Mouse (Mus musculus) forebrain, embryonic 12.5 days (tissue): Measurements from ENCODE around the gene Trim34a. TPM values are rescaled to one million over a fixed set of nuclear protein-coding genes. Genes with fewer than 3 reads are reported as not detected.
"Not testable (repeated sequence)": the region's sequence is repeated elsewhere in the genome, so short reads cannot be mapped to it uniquely, and the experiment has no call there.

Experiments used
- ATAC-seq: fragments of 200-750 bp; cut with Nextera tagmentation; 2 replicates; pipeline ENCODE4 v1.8.0; 2017; ENCODE audit warnings: moderate TSS enrichment; ENCODE audit not compliant: low FRiP score
- H3K27ac ChIP-seq: fragments of 300-500 bp; sonication (generic); 2 replicates; pipeline ENCODE4 v1.5.1; 2016; ENCODE audit warnings: mild to moderate bottlenecking
- H3K27me3 ChIP-seq: fragments of 300-500 bp; sonication (generic); 2 replicates; pipeline ENCODE4 v1.6.1; 2016; ENCODE audit warnings: mild to moderate bottlenecking
- H3K36me3 ChIP-seq: fragments of 300-500 bp; sonication (generic); replicated peaks from 2 replicates; pipeline ENCODE4 v1.6.1; 2016; ENCODE audit warnings: mild to moderate bottlenecking
- H3K4me1 ChIP-seq: fragments of 300-500 bp; sonication (generic); 2 replicates; pipeline ENCODE4 v1.6.1; 2016
- H3K4me2 ChIP-seq: fragments of 300-500 bp; sonication (generic); 2 replicates; pipeline ENCODE4 v1.6.1; 2016; ENCODE audit warnings: mild to moderate bottlenecking, moderate library complexity
- H3K4me3 ChIP-seq: fragments of 300-500 bp; sonication (generic); replicated peaks from 2 replicates; pipeline ENCODE4 v1.5.1; 2016; ENCODE audit warnings: mild to moderate bottlenecking
- H3K9ac ChIP-seq: fragments of 300-500 bp; sonication (generic); 2 replicates; pipeline ENCODE4 v1.6.1; 2016; ENCODE audit warnings: mild to moderate bottlenecking
- H3K9me3 ChIP-seq: fragments of 300-500 bp; sonication (generic); 2 replicates; pipeline ENCODE4 v1.6.1; 2016
- WGBS: fragments of 180-500 bp; shearing (Covaris S2); methylation state at CpG from one replicate; pipeline ENCODE4 v1.1.7; 2016; 5-methylcytosine and 5-hydroxymethylcytosine counted together
- polyA plus RNA-seq: library from polyadenylated mRNA; unstranded; fragments of >200 nt; fragmentation: Nextera tagmentation; extraction: Ambion mirVana; gene quantifications from 2 replicates; pipeline ENCODE4 v1.2.1, GENCODE M21; 2016

The Trim34a gene
- 0.53 and 1.1 TPM in 2 replicates for polyA plus RNA-seq

- 8% methylated on average over 13 of the region's 13 CpGs for WGBS
- Histone ChIP-seq H3K27me3 (no peaks in the 10 kb centered on the region), H3K4me2 (peak within 1 kb of the TSS; percentile 44), H3K9me3 (no peaks in the 10 kb centered on the region), H3K36me3 (no peaks in the 10 kb centered on the region), H3K4me3 (peak within 1 kb of the TSS; percentile 29), H3K4me1 (no peaks in the 10 kb centered on the region), H3K27ac (no peak within 1 kb of the TSS), H3K9ac (peak within 1 kb of the TSS; percentile 17; the same call in 1 of the 2 replicates)
- ATAC-seq, result peak; percentile 41; the same call in 1 of the 2 replicates
Observed at GRCm38 (mm10) chr7:104244287-104245181, at the start of gene Trim34a. Gene Trim34a (plus strand): TSS chr7:104244457.

- H3K27ac ChIP-seq, result no peak within 1 kb of the TSS
- H3K9me3 ChIP-seq, result no peaks in the 10 kb centered on the region
- no peak for ATAC-seq
- H3K4me1 ChIP-seq, result no peaks in the 10 kb centered on the region
- no peaks in the 10 kb centered on the region for H3K27me3 ChIP-seq
- H3K9ac ChIP-seq, result no peak within 1 kb of the TSS
- no peak within 1 kb of the TSS for H3K4me3 ChIP-seq
- no peaks in the 10 kb centered on the region for H3K36me3 ChIP-seq
- no peak within 1 kb of the TSS for H3K4me2 ChIP-seq
- 84% methylated on average over 6 of the region's 6 CpGs for WGBS
Observed at GRCm38 (mm10) chr7:104195885-104196284, 48.4 kb upstream of the Trim34a start, which contains the start of gene Olfr649. Gene Olfr649 (minus strand): TSS chr7:104195985.

- Histone ChIP-seq H3K9me3 (no peaks in the 10 kb centered on the region), H3K4me2 (no peak overlapping the region), H3K27me3 (no peaks in the 10 kb centered on the region), H3K36me3 (no peaks in the 10 kb centered on the region), H3K4me1 (no peaks in the 10 kb centered on the region), H3K4me3 (no peak overlapping the region), H3K27ac (no peak overlapping the region), H3K9ac (no peak overlapping the region)
- ATAC-seq, result peak; percentile 77
- 8% methylated on average over 5 of the region's 5 CpGs for WGBS
Observed at GRCm38 (mm10) chr7:104199822-104200221, 44.4 kb upstream of the Trim34a start.

GRCm38 (mm10) chr7:104206197-104206596, 38.1 kb upstream of the Trim34a start:
- ATAC-seq, result no peak
- H3K27ac ChIP-seq, result no peak overlapping the region
- no peaks in the 10 kb centered on the region for H3K4me1 ChIP-seq
- no peak overlapping the region for H3K4me2 ChIP-seq
- no peaks in the 10 kb centered on the region for H3K27me3 ChIP-seq
- no peak overlapping the region for H3K4me3 ChIP-seq
- no peak overlapping the region for H3K9ac ChIP-seq
- no peaks in the 10 kb centered on the region for H3K36me3 ChIP-seq
- no peaks in the 10 kb centered on the region for H3K9me3 ChIP-seq
- 92% methylated on average over 7 of the region's 7 CpGs for WGBS

GRCm38 (mm10) chr7:104216011-104216535, 28.2 kb upstream of the Trim34a start:
- Histone ChIP-seq H3K4me3 (no peak overlapping the region), H3K27me3 (0 out of 2 replicates have a peak, but pooled peaks cover 3% of the 10 kb centered on the region), H3K9ac (no peak overlapping the region), H3K36me3 (no peaks in the 10 kb centered on the region), H3K4me2 (no peak overlapping the region), H3K4me1 (peaks cover 8% of the 10 kb centered on the region), H3K9me3 (no peaks in the 10 kb centered on the region), H3K27ac (no peak overlapping the region)
- 55% methylated on average over 1 of the region's 1 CpGs for WGBS
- no peak for ATAC-seq

- Histone ChIP-seq H3K27ac (no peak overlapping the region), H3K4me3 (no peak overlapping the region), H3K4me1 (peaks cover 8% of the 10 kb centered on the region), H3K4me2 (no peak overlapping the region), H3K36me3 (no peaks in the 10 kb centered on the region), H3K27me3 (0 out of 2 replicates have a peak, but pooled peaks cover 3% of the 10 kb centered on the region), H3K9ac (no peak overlapping the region), H3K9me3 (no peaks in the 10 kb centered on the region)
- no peak for ATAC-seq
- WGBS, result 95% methylated on average over 2 of the region's 2 CpGs
Observed at GRCm38 (mm10) chr7:104217881-104218280, 26.4 kb upstream of the Trim34a start.

- H3K27ac ChIP-seq, result no peak within 1 kb of the TSS
- 3% methylated on average over 37 of the region's 37 CpGs for WGBS
- H3K9me3 ChIP-seq, result no peaks in the 10 kb centered on the region
- H3K36me3 ChIP-seq, result no peaks in the 10 kb centered on the region
- H3K4me1 ChIP-seq, result peaks cover 8% of the 10 kb centered on the region
- H3K4me3 ChIP-seq, result peak within 1 kb of the TSS; percentile 34
- ATAC-seq, result peak; percentile 76; the same call in 1 of the 2 replicates
- H3K9ac ChIP-seq, result no peak within 1 kb of the TSS
- peak within 1 kb of the TSS; percentile 54 for H3K4me2 ChIP-seq
- 0 out of 2 replicates have a peak, but pooled peaks cover 3% of the 10 kb centered on the region for H3K27me3 ChIP-seq
Observed at GRCm38 (mm10) chr7:104218701-104219569, 25.3 kb upstream of the Trim34a start, which contains the start of gene Trim6. Gene Trim6 (plus strand): TSS chr7:104218793.

- H3K27me3 ChIP-seq, result no peaks in the 10 kb centered on the region
- 41% methylated on average over 2 of the region's 2 CpGs for WGBS
- H3K9me3 ChIP-seq, result no peaks in the 10 kb centered on the region
Observed at GRCm38 (mm10) chr7:104231203-104231602, 13.1 kb upstream of the Trim34a start.

GRCm38 (mm10) chr7:104240857-104241256, 3.4 kb upstream of the Trim34a start:
- no peak for ATAC-seq

More at GRCm38 (mm10) chr7:104231203-104231602, 13.1 kb upstream of the Trim34a start:
- no peak overlapping the region for H3K4me2 ChIP-seq
- H3K36me3 ChIP-seq, result no peaks in the 10 kb centered on the region
- no peak for ATAC-seq
- no peak overlapping the region for H3K9ac ChIP-seq
- H3K4me1 ChIP-seq, result no peaks in the 10 kb centered on the region
- H3K4me3 ChIP-seq, result no peak overlapping the region
- no peak overlapping the region for H3K27ac ChIP-seq

GRCm38 (mm10) chr7:104243616-104244015, 641 bp upstream of the Trim34a start:
- no peak overlapping the region for H3K9ac ChIP-seq
- no peaks in the 10 kb centered on the region for H3K4me1 ChIP-seq
- no peak overlapping the region for H3K4me2 ChIP-seq
- no peak for ATAC-seq
- H3K9me3 ChIP-seq, result no peaks in the 10 kb centered on the region
- no peaks in the 10 kb centered on the region for H3K27me3 ChIP-seq
- H3K4me3 ChIP-seq, result no peak overlapping the region
- no peaks in the 10 kb centered on the region for H3K36me3 ChIP-seq
- 57% methylated on average over 1 of the region's 1 CpGs for WGBS
- no peak overlapping the region for H3K27ac ChIP-seq

More at GRCm38 (mm10) chr7:104240857-104241256, 3.4 kb upstream of the Trim34a start:
- Histone ChIP-seq H3K9me3 (no peaks in the 10 kb centered on the region), H3K4me1 (no peaks in the 10 kb centered on the region), H3K4me2 (no peak overlapping the region), H3K4me3 (no peak overlapping the region), H3K9ac (no peak overlapping the region), H3K27ac (no peak overlapping the region), H3K36me3 (no peaks in the 10 kb centered on the region), H3K27me3 (no peaks in the 10 kb centered on the region)

- H3K4me2 ChIP-seq, H3K27me3 ChIP-seq, ATAC-seq, H3K27ac ChIP-seq, H3K4me3 ChIP-seq, H3K9ac ChIP-seq, H3K9me3 ChIP-seq, H3K4me1 ChIP-seq, H3K36me3 ChIP-seq: not testable (repeated sequence)
- 93% methylated on average over 4 of the region's 4 CpGs for WGBS
Observed at GRCm38 (mm10) chr7:104260380-104260779, 16.1 kb downstream of the Trim34a start.

- H3K27ac ChIP-seq, H3K4me2 ChIP-seq, H3K4me3 ChIP-seq, H3K9me3 ChIP-seq, ATAC-seq, H3K36me3 ChIP-seq, H3K9ac ChIP-seq, H3K4me1 ChIP-seq, H3K27me3 ChIP-seq: not testable (repeated sequence)
- WGBS, result 90% methylated on average over 5 of the region's 5 CpGs
Observed at GRCm38 (mm10) chr7:104265335-104265734, 21.1 kb downstream of the Trim34a start.
